Mouse (Mus musculus) frontal cortex, postnatal 10 days (tissue): ENCODE results near the gene Cacna1d.
A peak's percentile ranks its signal among the peaks of the same experiment; 100 is the strongest.

ENCODE experiments used
- DNase-seq, 2 experiments: peaks; one replicate each; pipeline ENCODE4 v3.0.0; 2022; ENCODE audit warnings: low spot score in 2 of 2, mixed read lengths in 1 of 2

Cacna1d gene

DNA sequence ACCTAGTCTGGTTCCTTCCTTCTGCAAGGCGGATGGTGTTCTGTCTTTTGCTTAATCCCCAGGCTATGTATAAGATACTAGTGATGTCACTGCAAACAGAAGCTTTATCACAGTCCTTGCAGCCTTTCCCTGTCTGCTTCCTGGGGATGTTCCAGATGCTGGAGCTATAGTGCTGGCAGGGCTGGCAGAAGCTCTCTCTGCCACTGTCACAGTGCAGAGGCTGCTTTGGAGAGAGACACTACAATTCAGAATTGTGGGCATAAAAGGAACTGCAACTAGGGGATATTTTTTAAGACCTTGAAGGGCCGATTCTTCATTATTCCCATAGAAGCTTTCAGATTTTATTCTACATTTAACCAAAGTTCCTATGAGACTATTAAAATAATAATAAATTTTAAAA lies 274.1 kb downstream of the Cacna1d start:
- peak in 1 of 2 experiments; percentile 34 for DNase-seq

DNA sequence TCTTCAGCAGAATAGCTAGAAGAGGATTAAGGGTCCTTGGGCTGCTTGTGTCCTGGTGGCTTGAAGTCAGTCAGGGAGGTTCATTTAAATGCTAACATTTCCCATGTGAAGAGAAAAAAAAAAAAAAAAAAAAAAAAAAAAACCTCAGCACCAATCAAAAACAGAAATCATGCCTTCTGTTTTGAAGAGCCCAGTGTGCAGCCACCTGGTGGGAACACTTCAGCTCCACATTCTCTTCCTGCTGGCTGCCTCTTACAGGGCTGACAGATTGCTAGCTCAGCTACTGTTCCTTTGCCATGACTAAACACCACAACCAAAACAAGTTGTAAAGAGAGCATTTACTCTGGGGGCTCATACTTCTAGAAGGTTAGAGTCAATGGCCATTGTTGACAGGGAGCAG lies 283.1 kb downstream of the Cacna1d start:
- DNase-seq: no peak

- DNase-seq: no peak
Measured at GRCm38 (mm10) chr14:30205821-30206220, 285.4 kb downstream of the Cacna1d start.

DNA sequence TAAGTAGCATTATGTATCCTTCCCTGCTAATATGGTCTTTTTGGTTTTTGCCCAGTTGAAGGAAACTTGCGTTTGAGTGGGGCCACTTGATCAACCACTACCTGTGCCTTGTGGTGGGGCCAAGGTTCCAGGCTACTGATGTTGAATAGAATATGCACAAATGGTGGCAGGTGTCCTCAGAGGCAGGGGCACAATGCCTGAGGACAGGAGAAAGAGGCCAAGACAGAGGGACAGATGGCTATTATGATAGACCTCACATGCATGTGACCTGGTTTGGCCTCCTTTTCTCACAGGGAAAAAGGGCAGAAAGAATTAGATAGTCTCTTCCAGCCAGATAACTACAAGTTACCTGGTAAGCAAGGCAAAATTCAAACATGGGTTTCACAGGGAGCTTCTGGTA lies 286.7 kb downstream of the Cacna1d start:
- DNase-seq: no peak

- peak in 1 of 2 experiments; percentile 0 for DNase-seq
Measured at GRCm38 (mm10) chr14:30200310-30200709, 290.9 kb downstream of the Cacna1d start.

DNA sequence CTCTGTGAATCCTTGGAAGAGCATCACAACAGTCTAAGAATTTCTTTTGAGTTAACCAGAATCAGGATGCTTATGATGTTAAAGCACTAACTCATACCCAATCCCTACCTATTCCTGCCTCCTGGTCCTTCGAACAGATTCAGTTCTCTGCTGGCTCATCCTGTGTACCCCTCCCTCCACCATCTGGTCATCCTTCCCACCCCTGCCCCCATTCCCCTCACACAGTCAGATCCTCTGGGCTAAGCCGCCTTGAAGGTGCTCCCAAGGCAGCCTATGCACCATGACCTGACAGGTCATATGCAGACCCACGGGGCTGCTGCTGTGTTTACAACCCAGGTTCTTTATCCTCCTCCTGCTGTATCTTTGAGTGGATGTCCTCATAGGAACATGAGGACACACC lies 292.4 kb downstream of the Cacna1d start:
- DNase-seq: peak in 1 of 2 experiments; percentile 1

GRCm38 (mm10) chr14:30198116-30198515 lies 293.1 kb downstream of the Cacna1d start:
- DNase-seq: peak in 1 of 2 experiments; percentile 6

DNA sequence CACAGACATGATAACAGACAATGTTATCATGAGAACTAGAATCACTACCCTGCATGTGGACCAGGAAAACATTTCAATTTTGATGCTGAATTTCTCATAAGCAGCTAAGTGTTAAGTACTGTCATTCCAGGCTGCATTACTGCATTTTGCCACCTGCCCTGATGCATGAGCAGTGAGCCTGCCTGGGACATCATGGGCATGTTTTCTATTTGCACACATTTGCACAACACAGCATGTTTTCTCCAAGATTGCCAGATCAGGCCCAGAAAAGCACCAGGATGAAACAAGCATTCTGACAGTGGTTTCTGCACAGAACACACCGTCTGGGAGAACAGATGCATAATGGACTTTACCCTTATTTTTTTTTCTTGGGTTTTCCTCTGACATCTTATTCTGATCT lies 294.3 kb downstream of the Cacna1d start:
- DNase-seq: peak in 1 of 2 experiments; percentile 1

DNA sequence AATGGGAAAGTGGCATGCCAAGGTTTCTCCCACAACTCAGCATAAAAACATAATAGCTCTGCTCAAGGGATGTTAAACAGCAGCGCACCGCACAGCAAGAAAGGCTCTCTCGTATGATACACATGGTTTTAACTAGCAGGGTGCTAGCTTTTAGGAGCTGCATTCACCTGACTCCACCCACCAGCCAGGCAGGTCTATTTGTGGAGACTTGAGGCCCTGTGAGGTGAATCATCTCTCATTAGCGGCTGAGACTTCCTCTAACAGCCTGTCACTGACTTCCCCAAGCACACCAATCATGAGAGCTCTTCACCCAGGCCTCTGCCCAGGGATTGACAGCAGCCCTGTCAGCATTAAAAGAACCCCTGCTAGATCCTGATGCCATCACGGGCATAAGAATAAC lies 295.0 kb downstream of the Cacna1d start:
- DNase-seq: peak; percentile 17 to 29

DNA sequence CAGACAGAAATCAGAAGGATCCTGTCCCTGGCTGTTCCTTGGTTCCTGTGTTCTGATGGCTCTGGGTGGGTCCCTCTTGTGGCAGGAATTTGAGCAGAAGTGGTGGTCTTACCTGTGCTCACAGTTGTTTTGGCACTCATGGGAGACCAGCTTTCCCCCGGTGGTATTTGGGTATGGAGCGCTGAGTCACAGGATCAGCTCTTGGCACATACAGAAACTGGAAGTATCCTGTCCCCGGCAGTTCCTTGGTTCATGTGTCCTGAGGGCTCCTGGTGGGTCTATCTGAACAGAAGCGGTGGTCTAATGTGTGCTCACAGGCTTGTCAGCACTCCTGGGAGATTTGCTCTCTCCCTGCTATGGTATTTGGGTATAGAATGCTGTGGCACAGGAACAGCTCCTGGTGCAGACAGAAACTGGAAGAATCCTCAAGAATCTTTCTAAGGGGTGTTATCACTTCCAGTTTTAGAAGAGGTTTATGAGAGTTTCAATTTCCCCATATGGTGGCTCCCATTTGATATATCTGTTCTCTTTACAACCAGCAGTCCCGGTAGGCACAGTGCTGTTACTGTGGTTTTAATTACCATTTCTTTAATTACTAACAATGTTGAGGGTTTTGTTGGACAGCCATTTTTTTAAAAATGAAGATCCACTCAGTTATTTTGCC lies 300.8 kb downstream of the Cacna1d start:
- peak in 1 of 2 experiments; percentile 1 for DNase-seq

DNA sequence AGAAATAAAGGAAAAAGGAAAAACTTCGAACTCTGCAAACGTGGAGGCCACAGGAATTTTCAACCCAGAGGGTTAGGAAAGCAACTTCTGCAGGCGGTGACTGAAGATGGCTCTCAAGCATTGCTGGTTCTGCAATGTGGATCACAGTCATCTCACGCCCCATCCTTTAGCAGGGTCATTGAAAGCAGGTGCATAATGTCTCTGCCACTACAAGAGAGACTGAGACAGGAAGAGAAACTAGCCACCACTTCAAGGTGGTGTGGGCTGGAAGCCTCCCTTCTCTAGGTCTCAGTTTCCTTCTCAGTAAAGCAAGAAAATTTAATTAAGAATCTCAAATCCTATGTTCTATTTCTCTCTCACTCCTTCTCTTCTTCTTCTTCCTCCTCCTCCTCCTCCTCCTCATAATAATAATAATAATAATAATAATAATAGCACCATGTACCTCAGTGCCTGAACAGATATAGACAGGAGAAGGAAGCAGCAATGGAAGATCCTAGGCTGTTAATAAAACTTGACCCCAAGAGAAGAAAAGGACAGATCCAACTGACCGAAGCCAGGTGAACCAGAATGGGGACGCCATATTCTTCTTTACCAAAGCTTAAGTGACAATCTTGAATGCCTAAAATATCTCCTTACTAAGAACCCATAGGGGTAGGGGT lies 305.5 kb downstream of the Cacna1d start:
- DNase-seq: no peak

DNA sequence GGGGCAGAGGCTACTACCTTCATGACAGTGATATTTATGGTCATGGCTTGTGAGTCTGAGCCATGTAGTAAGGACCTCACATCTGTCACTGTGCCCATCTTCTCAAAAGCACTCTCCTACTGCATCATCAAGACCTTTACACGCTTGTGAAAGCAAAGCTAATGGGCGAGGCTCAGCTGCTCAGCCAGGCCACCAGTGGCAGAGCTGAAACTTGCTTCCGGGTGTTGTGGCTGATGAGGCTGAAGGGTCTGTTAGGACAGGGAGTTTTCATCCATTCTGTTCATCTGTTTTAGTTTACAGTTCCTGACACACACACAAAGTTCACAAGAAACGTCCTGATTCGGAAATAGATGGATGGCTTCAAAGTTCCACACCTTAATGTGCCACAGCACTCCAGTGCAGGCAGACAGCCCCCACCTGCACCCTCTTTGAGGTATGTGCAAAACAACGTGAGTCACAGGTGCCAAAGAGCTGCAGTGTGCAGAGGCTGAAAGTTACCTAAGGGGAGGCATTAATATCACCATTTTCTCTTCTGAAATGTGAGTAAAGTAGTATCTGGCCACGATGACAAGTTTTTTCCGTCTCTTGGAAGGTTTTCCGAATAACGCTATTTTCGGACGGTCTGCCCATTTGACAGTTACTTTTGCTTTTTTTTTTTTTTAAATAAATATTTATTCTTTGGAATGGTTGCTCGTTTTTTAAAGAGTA lies 306.7 kb downstream of the Cacna1d start:
- DNase-seq: no peak

DNA sequence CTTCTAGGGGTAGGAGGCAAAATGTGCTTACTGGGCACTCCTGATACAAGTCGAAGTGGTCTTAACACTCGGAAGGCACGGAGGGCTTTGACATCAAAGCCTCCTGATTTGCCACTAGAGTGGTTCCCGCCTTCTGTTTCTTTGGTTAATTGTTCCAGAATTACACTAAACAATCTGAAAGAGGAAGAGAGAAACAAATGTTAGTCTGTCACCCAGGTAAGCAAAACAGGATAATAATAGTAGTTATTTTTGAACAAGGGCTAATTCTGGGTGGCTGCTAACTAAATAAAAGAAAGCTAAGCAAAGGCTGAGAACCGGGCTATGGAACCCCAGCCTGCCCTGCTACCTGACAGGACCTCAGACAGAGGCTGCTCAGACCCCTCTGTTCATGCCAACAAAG lies 307.2 kb downstream of the Cacna1d start:
- DNase-seq: no peak

GRCm38 (mm10) chr14:30182624-30183524 lies 308.4 kb downstream of the Cacna1d start:
- no peak for DNase-seq

- DNase-seq: no peak
Measured at GRCm38 (mm10) chr14:30178306-30178705, 312.9 kb downstream of the Cacna1d start.

- no peak for DNase-seq
Measured at GRCm38 (mm10) chr14:30177850-30178249, 313.4 kb downstream of the Cacna1d start.

- no peak for DNase-seq
Measured at GRCm38 (mm10) chr14:30175362-30175761, 315.9 kb downstream of the Cacna1d start.

DNA sequence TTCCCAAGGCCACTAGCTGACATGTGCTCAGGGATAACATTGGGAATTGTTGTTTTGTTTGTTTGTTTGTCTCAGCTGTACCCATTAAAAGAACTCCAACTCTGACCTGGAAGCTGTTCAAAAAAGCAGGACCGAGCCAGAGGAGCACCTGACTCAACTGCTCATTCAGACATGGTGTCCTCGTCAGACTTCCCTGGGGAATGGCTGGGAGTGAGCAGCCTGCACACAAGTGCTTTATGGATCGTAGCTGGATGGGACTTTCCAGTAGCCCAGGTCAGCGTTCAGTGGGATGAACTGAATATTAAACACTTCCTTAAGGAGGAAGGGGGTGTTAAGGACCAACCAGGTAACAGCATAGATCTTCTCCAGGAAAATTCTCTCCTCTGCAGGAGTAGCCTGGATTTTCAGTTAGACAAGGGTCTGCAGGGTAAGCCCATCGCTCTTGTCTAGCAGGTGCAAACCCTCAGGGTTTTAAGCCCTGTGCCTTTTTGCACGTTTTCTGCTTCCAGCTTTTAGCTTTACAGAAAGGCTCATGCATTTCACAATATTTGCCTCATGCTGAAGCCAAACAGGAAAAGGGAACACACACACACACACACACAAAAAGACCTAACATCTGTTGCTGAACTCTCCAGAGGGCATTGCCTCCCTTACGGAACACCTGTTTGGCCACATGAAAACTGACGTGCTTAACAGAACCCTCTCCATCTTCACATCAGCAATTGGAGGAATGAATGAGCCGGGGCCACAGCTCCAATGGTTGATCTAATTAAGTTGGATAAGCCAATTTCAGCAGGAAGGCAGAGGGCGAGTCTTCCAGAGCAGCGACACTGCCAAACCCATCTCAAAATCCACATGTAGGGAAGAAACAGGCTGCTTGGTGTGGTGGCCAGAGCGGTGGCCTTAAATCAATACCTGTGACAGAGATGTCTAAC lies 318.2 kb downstream of the Cacna1d start:
- no peak for DNase-seq

DNA sequence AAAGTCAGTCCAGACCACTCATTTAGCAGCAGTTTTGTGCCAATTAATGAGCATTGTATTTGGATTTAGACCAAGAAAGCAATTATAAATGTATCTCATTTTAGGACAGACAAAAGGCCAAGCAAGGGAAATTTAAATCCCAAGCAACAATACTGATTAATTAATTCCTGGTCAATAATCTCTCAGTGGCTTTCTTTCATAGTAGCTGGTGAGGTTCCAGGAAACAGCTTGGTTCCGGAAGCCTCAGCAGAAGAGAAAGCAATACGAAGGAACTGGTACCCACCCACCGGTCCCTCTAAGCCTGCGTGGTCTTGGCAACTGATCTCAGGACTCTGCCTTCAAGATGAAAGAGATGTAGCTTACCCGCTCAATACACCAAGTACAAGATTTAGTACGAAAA lies 319.7 kb downstream of the Cacna1d start:
- no peak for DNase-seq

GRCm38 (mm10) chr14:30171008-30171407 lies 320.2 kb downstream of the Cacna1d start:
- no peak for DNase-seq

DNA sequence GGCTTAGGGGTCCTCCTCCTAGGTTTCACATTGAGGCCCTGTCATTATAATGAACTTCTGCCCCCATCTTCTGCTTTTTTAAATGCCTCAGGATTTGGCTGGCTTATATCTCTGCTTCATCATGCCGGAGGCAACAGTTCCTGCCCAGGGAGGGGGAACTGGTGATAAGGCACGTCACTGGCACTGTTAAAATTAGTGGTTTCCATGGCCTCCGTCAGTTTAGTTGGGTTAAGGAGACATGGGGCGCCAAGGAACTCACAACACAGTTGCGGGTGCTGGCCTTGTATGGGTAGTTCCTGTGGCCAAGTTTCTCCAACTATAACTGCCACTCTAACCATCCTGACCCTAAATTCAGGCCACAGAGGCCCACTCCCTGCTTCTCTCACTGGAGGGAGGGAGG lies 321.8 kb downstream of the Cacna1d start:
- DNase-seq: no peak
